Mouse (Mus musculus) spleen, adult 2 months (tissue): ENCODE measurements at regions not wholly inside any gene's neighbourhood (a gene's known extent, or its start where the extent isn't known, plus 50 kb on each side); places are given as distances from the start of the nearest gene placed in this dataset.

Source experiments
- CTCF ChIP-seq: fragments of 200-500 bp; IDR thresholded peaks from 2 replicates; pipeline ENCODE4 v1.5.1; 2011; ENCODE audit warnings: mild to moderate bottlenecking, inconsistent platforms; ENCODE audit not compliant: insufficient read depth, insufficient read length, insufficient replicate concordance; ENCODE audit errors: extremely low read depth
- POLR2A ChIP-seq: fragments of 200-500 bp; IDR thresholded peaks from 2 replicates; pipeline ENCODE4 v1.6.1; 2011; ENCODE audit warnings: low read depth, low read length, inconsistent platforms

GRCm38 (mm10) chr13:25451917-25452316, 181.6 kb upstream of the Nrsn1 start:
- TF ChIP-seq CTCF (no peak), POLR2A (no peak)
